Mouse (Mus musculus) MEL (cell line): ENCODE measurements around the gene Dap.

Experiments
- EP300 ChIP-seq, 2 experiments: IDR thresholded peaks; 2 replicates each; pipeline ENCODE4 v1.6.1; 2011; ENCODE audit warnings: improper control_type of control experiment in 2 of 2, low read length in 2 of 2, low read depth in 1 of 2, mild to moderate bottlenecking in 1 of 2
- ZNF384 ChIP-seq: IDR thresholded peaks from 2 replicates; pipeline ENCODE4 v1.6.1; 2012; ENCODE audit warnings: low read depth, mild to moderate bottlenecking, inconsistent platforms, low read length, improper control_type of control experiment

DNA sequence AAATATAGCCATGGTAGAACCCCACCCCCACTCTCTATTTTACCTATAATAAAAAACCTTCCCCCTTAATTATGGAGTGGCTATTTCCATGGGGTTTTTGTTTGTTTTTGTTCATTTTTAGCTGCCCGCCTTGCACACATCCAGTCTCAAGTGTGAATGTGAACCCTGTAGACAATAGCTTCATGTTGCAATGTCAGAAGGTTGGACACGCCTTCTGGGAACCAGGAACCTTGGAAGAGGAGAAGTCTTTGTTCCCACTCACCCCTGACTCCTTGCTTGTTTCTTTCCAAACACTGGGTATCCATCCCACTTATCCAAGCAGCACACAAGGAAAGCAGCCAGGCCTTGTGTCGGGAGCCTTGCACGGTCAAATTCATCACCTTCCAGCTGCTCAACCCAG lies 94.9 kb downstream of the Dap start:
- no peak for TF ChIP-seq ZNF384
- TF ChIP-seq EP300 (IDR thresholded peaks at IDR 0.05; ENCODE audit: low read depth in 1 of 2, low read length in 2 of 2), result no peak
